Mouse (Mus musculus) intestine, postnatal 0 days (tissue): ENCODE results near the gene Emx1. TPM values are rescaled to one million over a fixed set of nuclear protein-coding genes. Genes with fewer than 3 reads are reported as not detected.

Experiments used
- ATAC-seq: fragments of 200-750 bp; cut with Nextera tagmentation; 2 replicates; pipeline ENCODE4 v1.8.0; 2017; ENCODE audit warnings: mild to moderate bottlenecking, moderate TSS enrichment, moderate library complexity
- H3K27ac ChIP-seq: fragments of 300-500 bp; sonication (generic); 2 replicates; pipeline ENCODE4 v1.5.1; 2014; ENCODE audit warnings: mild to moderate bottlenecking, low read depth, low read length, moderate library complexity
- H3K27me3 ChIP-seq: fragments of 300-500 bp; sonication (generic); replicated peaks from 2 replicates; pipeline ENCODE4 v1.6.1; 2014; ENCODE audit warnings: low read length, mixed read lengths; ENCODE audit not compliant: control insufficient read depth, insufficient read depth
- H3K36me3 ChIP-seq: fragments of 300-500 bp; sonication (generic); 2 replicates; pipeline ENCODE4 v1.6.1; 2014; ENCODE audit warnings: mild to moderate bottlenecking, moderate library complexity; ENCODE audit not compliant: control insufficient read depth, insufficient read depth
- H3K4me1 ChIP-seq: fragments of 300-500 bp; sonication (generic); replicated peaks from 2 replicates; pipeline ENCODE4 v1.6.1; 2014; ENCODE audit warnings: antibody characterized with exemption, low read length, mixed read lengths; ENCODE audit not compliant: control insufficient read depth, insufficient read depth
- H3K4me2 ChIP-seq: fragments of 300-500 bp; sonication (generic); replicated peaks from 2 replicates; pipeline ENCODE4 v1.6.1; 2014; ENCODE audit warnings: low read depth, mild to moderate bottlenecking, moderate library complexity
- H3K4me3 ChIP-seq: fragments of 300-500 bp; sonication (generic); 2 replicates; pipeline ENCODE4 v1.5.1; 2014; ENCODE audit warnings: low read depth, low read length
- H3K9ac ChIP-seq: fragments of 300-500 bp; sonication (generic); 2 replicates; pipeline ENCODE4 v1.6.1; 2014; ENCODE audit warnings: mild to moderate bottlenecking, low read depth, low read length
- H3K9me3 ChIP-seq: fragments of 300-500 bp; sonication (generic); 2 replicates; pipeline ENCODE4 v1.6.1; 2016; ENCODE audit warnings: mixed run types; ENCODE audit not compliant: control insufficient read depth
- CTCF ChIP-seq: sonication (generic); IDR thresholded peaks from 2 replicates; pipeline ENCODE4 v1.5.1; 2016; ENCODE audit warnings: low read depth, mild to moderate bottlenecking, control low read depth, antibody characterized with exemption, moderate library complexity
- WGBS: fragments of 180-500 bp; shearing (Covaris S2); extraction: QIAGEN DNeasy Blood & Tissue Kit; methylation state at CpG from one replicate; pipeline ENCODE4 v1.1.7; 2014; 5-methylcytosine and 5-hydroxymethylcytosine counted together
- polyA plus RNA-seq: library from polyadenylated mRNA; unstranded; fragments of >200 nt; fragmentation: Nextera tagmentation; extraction: Ambion mirVana; gene quantifications from 2 replicates; pipeline ENCODE4 v1.2.1, GENCODE M21; 2015

The Emx1 gene
- polyA plus RNA-seq, 1 experiment from 2014 or later = not detected

GRCm38 (mm10) chr6:85186744-85187059 is 536 bp upstream of the Emx1 start:
- 2% methylated on average over 15 of the region's 15 CpGs for whole genome bisulfite sequencing
- Histone ChIP-seq H3K36me3 (no peaks in the 10 kb centered on the region), H3K9ac (no peak overlapping the region), H3K9me3 (no peaks in the 10 kb centered on the region), H3K27me3 (peaks cover 69% of the 10 kb centered on the region), H3K4me1 (no peaks in the 10 kb centered on the region; the same call in 1 of the 2 replicates), H3K4me3 (peak overlapping the region; percentile 38; the same call in 1 of the 2 replicates), H3K27ac (no peak overlapping the region), H3K4me2 (peak overlapping the region; percentile 67; the same call in 1 of the 2 replicates)
- TF ChIP-seq CTCF = no peak
- ATAC-seq = no peak

- no peak for TF ChIP-seq CTCF
- no peak for ATAC-seq
- H3K4me2 ChIP-seq = peak overlapping the region; percentile 67
- H3K9ac ChIP-seq = no peak overlapping the region
- no peak overlapping the region for H3K27ac ChIP-seq
- no peaks in the 10 kb centered on the region for H3K36me3 ChIP-seq
- H3K4me3 ChIP-seq = peak overlapping the region; percentile 38
- H3K27me3 ChIP-seq = peaks cover 87% of the 10 kb centered on the region
- H3K4me1 ChIP-seq = no peaks in the 10 kb centered on the region; the same call in 1 of the 2 replicates
- WGBS = 3% methylated on average over 39 of the region's 39 CpGs
- no peaks in the 10 kb centered on the region for H3K9me3 ChIP-seq
Observed at GRCm38 (mm10) chr6:85188256-85189110, 1.2 kb downstream of the Emx1 start.

- Histone ChIP-seq H3K27me3 (peaks cover 91% of the 10 kb centered on the region), H3K4me3 (no peak overlapping the region), H3K9me3 (no peaks in the 10 kb centered on the region), H3K4me1 (no peaks in the 10 kb centered on the region; the same call in 1 of the 2 replicates), H3K9ac (no peak overlapping the region), H3K36me3 (no peaks in the 10 kb centered on the region), H3K4me2 (no peak overlapping the region), H3K27ac (no peak overlapping the region)
- no peak for ATAC-seq
- no peak for TF ChIP-seq CTCF
- WGBS = 8% methylated on average over 14 of the region's 14 CpGs
Observed at GRCm38 (mm10) chr6:85189361-85189760, 2.1 kb downstream of the Emx1 start.

- no peaks in the 10 kb centered on the region for H3K36me3 ChIP-seq
- peak overlapping the region; percentile 38 for H3K4me3 ChIP-seq
- no peak for TF ChIP-seq CTCF
- H3K27me3 ChIP-seq = peaks cover 94% of the 10 kb centered on the region
- under 1% methylated on average over 52 of the region's 52 CpGs for WGBS
- H3K27ac ChIP-seq = no peak overlapping the region
- no peak for ATAC-seq
- H3K4me2 ChIP-seq = peak overlapping the region; percentile 60
- no peak overlapping the region for H3K9ac ChIP-seq
- H3K9me3 ChIP-seq = no peaks in the 10 kb centered on the region
- no peaks in the 10 kb centered on the region; the same call in 1 of the 2 replicates for H3K4me1 ChIP-seq
Observed at GRCm38 (mm10) chr6:85189911-85190591, 2.8 kb downstream of the Emx1 start.

GRCm38 (mm10) chr6:85190671-85191070 is 3.4 kb downstream of the Emx1 start:
- Histone ChIP-seq H3K27me3 (peaks cover 95% of the 10 kb centered on the region), H3K9me3 (no peaks in the 10 kb centered on the region), H3K4me3 (peak overlapping the region; percentile 38), H3K4me1 (no peaks in the 10 kb centered on the region; the same call in 1 of the 2 replicates), H3K36me3 (no peaks in the 10 kb centered on the region), H3K9ac (no peak overlapping the region), H3K4me2 (peak overlapping the region; percentile 60), H3K27ac (no peak overlapping the region)
- no peak for TF ChIP-seq CTCF
- ATAC-seq = no peak
- WGBS = 3% methylated on average over 13 of the region's 13 CpGs

GRCm38 (mm10) chr6:85191751-85192440 is 4.7 kb downstream of the Emx1 start:
- no peak for TF ChIP-seq CTCF

More at GRCm38 (mm10) chr6:85191751-85192440, 4.7 kb downstream of the Emx1 start:
- Histone ChIP-seq H3K4me3 (no peak overlapping the region), H3K4me2 (no peak overlapping the region), H3K36me3 (no peaks in the 10 kb centered on the region), H3K27me3 (peaks cover 87% of the 10 kb centered on the region), H3K9ac (no peak overlapping the region), H3K9me3 (no peaks in the 10 kb centered on the region), H3K27ac (no peak overlapping the region), H3K4me1 (no peaks in the 10 kb centered on the region; the same call in 1 of the 2 replicates)
- 36% methylated on average over 9 of the region's 9 CpGs for WGBS
- no peak for ATAC-seq
